Mouse (Mus musculus): ENCODE measurements at regions not wholly inside any gene's neighbourhood (a gene's known extent, or its start where the extent isn't known, plus 50 kb on each side); places are given as distances from the start of the nearest gene placed in this dataset.

- no peaks in the 10 kb centered on the region for H3K27me3 ChIP-seq (replicated peaks)
- no peak for DNase-seq (ENCODE audit: extremely low read depth)
- H3K79me2 ChIP-seq (replicated peaks; ENCODE audit: control insufficient read depth, extremely low read depth, insufficient read depth, poor library complexity, severe bottlenecking), result no peaks in the 10 kb centered on the region
- H3K36me3 ChIP-seq (replicated peaks in 1 of 2; ENCODE audit: control insufficient read depth in 1 of 2, insufficient read depth in 1 of 2, low read length in 1 of 2), result no peaks in the 10 kb centered on the region
- no peak overlapping the region for H3K4me2 ChIP-seq (ENCODE audit: insufficient read depth, low read depth, poor library complexity, severe bottlenecking)
- H3K4me3 ChIP-seq (replicated peaks in 1 of 3; ENCODE audit: low read depth in 2 of 3, low read length in 2 of 3, poor library complexity in 1 of 3), result no peak overlapping the region
- in situ Hi-C loops (cut with MboI; ENCODE audit: low pct_ligation_motif_present, low pct_unique_long_range_greater_than_20kb, low sequenced_read_pairs) (no loop called here), dilution Hi-C loops (cut with MboI; ENCODE audit: extremely low pct_ligation_motif_present, extremely low pct_unique_long_range_greater_than_20kb, low sequenced_read_pairs) (no loop called here)
- TF ChIP-seq ZMIZ1 (IDR thresholded peaks at IDR 0.05; ENCODE audit: low read depth, low read length), result no peak
- TF ChIP-seq SIN3A (IDR thresholded peaks at IDR 0.05; ENCODE audit: low read length), result no peak
- TF ChIP-seq ELF1 (IDR thresholded peaks at IDR 0.05; ENCODE audit: low read depth, low read length), result no peak
- no peak for TF ChIP-seq IRF4 (IDR thresholded peaks at IDR 0.05; ENCODE audit: low read depth, low read length)
- no peak for TF ChIP-seq ZC3H11A (IDR thresholded peaks at IDR 0.05; ENCODE audit: low read depth, low read length)
- TF ChIP-seq POLR2A (IDR thresholded peaks at IDR 0.05; ENCODE audit: low read depth, low read length), result no peak
- no peak for TF ChIP-seq CTCF (conservative IDR thresholded peaks at IDR 0.05 in 1 of 2, IDR thresholded peaks at IDR 0.05 in 1 of 2; ENCODE audit: low read depth in 2 of 2, low read length in 2 of 2)
- no peak for TF ChIP-seq JUND (conservative IDR thresholded peaks at IDR 0.05; ENCODE audit: low read depth, low read length)
- H3K4me1 ChIP-seq (ENCODE audit: control insufficient read depth in 1 of 2, insufficient read depth in 2 of 2), result no peaks in the 10 kb centered on the region
- H3K9me3 ChIP-seq (replicated peaks; ENCODE audit: low read length), result no peaks in the 10 kb centered on the region
- no peak overlapping the region for H3K9ac ChIP-seq (ENCODE audit: insufficient read depth, low read depth)
- no peak overlapping the region for H3K27ac ChIP-seq (ENCODE audit: insufficient read depth, low read depth)
Measured at GRCm38 (mm10) chr16:65448810-65449209, 71.5 kb upstream of the Pou1f1 start.

GRCm38 (mm10) chr16:65450706-65451105 lies 69.6 kb upstream of the Pou1f1 start:
- in situ Hi-C loops (cut with MboI; ENCODE audit: low pct_ligation_motif_present, low pct_unique_long_range_greater_than_20kb, low sequenced_read_pairs) (no loop called here), dilution Hi-C loops (cut with MboI; ENCODE audit: extremely low pct_ligation_motif_present, extremely low pct_unique_long_range_greater_than_20kb, low sequenced_read_pairs) (no loop called here)
- DNase-seq (ENCODE audit: extremely low read depth), result no peak
- TF ChIP-seq CHD1 (IDR thresholded peaks at IDR 0.05; ENCODE audit: low read depth, low read length) (no peak), TBP (conservative IDR thresholded peaks at IDR 0.05; ENCODE audit: low read depth, low read length) (no peak), PAX5 (IDR thresholded peaks at IDR 0.05; ENCODE audit: low read length) (no peak), IRF4 (IDR thresholded peaks at IDR 0.05; ENCODE audit: low read depth, low read length) (no peak), CHD2 (IDR thresholded peaks at IDR 0.05; ENCODE audit: low read length) (no peak), CTCF (conservative IDR thresholded peaks at IDR 0.05 in 1 of 2, IDR thresholded peaks at IDR 0.05 in 1 of 2; ENCODE audit: low read depth in 2 of 2, low read length in 2 of 2) (no peak), HCFC1 (IDR thresholded peaks at IDR 0.05; ENCODE audit: low read depth, low read length) (no peak), MXI1 (IDR thresholded peaks at IDR 0.05; ENCODE audit: low read depth, low read length) (no peak), ZC3H11A (IDR thresholded peaks at IDR 0.05; ENCODE audit: low read depth, low read length) (no peak), SIN3A (IDR thresholded peaks at IDR 0.05; ENCODE audit: low read length) (no peak), MAX (IDR thresholded peaks at IDR 0.05; ENCODE audit: low read length) (no peak), KAT2A (IDR thresholded peaks at IDR 0.05; ENCODE audit: insufficient replicate concordance, low read length) (no peak), JUN (IDR thresholded peaks at IDR 0.05; ENCODE audit: insufficient read depth, low read depth, low read length) (no peak), BHLHE40 (IDR thresholded peaks at IDR 0.05; ENCODE audit: low read depth, low read length) (no peak), RCOR1 (conservative IDR thresholded peaks at IDR 0.05; ENCODE audit: low read depth, low read length) (no peak), RAD21 (IDR thresholded peaks at IDR 0.05; ENCODE audit: low read depth, low read length) (no peak), NELFE (IDR thresholded peaks at IDR 0.05; ENCODE audit: low read depth, low read length) (no peak), ETS1 (conservative IDR thresholded peaks at IDR 0.05; ENCODE audit: low read depth, low read length) (no peak)
- Histone ChIP-seq H3K27ac (ENCODE audit: insufficient read depth, low read depth) (no peak overlapping the region), H3K4me1 (ENCODE audit: control insufficient read depth in 1 of 2, insufficient read depth in 2 of 2) (no peaks in the 10 kb centered on the region), H3K27me3 (replicated peaks) (no peaks in the 10 kb centered on the region), H3K9ac (ENCODE audit: insufficient read depth, low read depth) (no peak overlapping the region), H3K4me2 (ENCODE audit: insufficient read depth, low read depth, poor library complexity, severe bottlenecking) (no peak overlapping the region), H3K36me3 (replicated peaks in 1 of 2; ENCODE audit: control insufficient read depth in 1 of 2, insufficient read depth in 1 of 2, low read length in 1 of 2) (no peaks in the 10 kb centered on the region), H3K79me2 (replicated peaks; ENCODE audit: control insufficient read depth, extremely low read depth, insufficient read depth, poor library complexity, severe bottlenecking) (no peaks in the 10 kb centered on the region), H3K9me3 (replicated peaks; ENCODE audit: low read length) (no peaks in the 10 kb centered on the region), H3K4me3 (replicated peaks in 1 of 3; ENCODE audit: low read depth in 2 of 3, low read length in 2 of 3, poor library complexity in 1 of 3) (no peak overlapping the region)
